Mouse (Mus musculus) thymus, adult 2 months (tissue): Measurements from ENCODE around the gene Arhgap25.

Experiments used
- CTCF ChIP-seq: fragments of 200-500 bp; IDR thresholded peaks from 2 replicates; pipeline ENCODE4 v1.5.1; 2012; ENCODE audit warnings: mild to moderate bottlenecking, control low read depth, low read length, moderate library complexity, borderline replicate concordance; ENCODE audit not compliant: control insufficient read depth, poor library complexity, insufficient read depth; ENCODE audit errors: extremely low read depth
- POLR2A ChIP-seq: fragments of 200-500 bp; IDR thresholded peaks from 2 replicates; pipeline ENCODE4 v1.6.1; 2012; ENCODE audit warnings: mild to moderate bottlenecking, low read length, control low read depth, moderate library complexity; ENCODE audit not compliant: control insufficient read depth, poor library complexity, insufficient read depth; ENCODE audit errors: extremely low read depth

GRCm38 (mm10) chr6:87547836-87548235, 14.8 kb upstream of the Arhgap25 start:
- TF ChIP-seq POLR2A (no peak), CTCF (no peak)
